Mouse (Mus musculus): ENCODE results near the gene Cdc42ep2. TPM values are rescaled to one million over a fixed set of nuclear protein-coding genes. Genes with fewer than 3 reads are reported as not detected.

Gene Cdc42ep2
- polyA plus RNA-seq, 1 experiment from 2014 or later, result 10.5 TPM

DNA sequence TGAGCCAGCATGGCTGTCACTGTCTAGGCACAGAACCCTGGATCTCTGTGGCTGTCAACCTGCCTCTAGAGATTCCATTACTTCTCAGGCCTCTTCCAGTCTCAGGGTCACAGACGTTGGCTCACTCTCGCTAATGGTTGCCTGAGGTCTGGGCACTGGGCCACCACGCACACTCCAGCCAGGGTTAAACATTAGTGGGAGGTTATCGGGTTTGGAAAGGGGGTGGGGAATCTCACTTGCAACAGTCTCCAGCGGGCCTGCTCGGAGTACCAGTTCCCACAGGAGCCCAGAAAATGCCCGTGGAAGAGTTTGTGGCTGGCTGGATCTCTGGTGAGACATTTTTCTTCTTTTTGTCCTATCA is 46.3 kb downstream of the Cdc42ep2 start:
- no peak overlapping the region for H3K9ac ChIP-seq (ENCODE audit: low read depth, low read length)
- peak overlapping the region; percentile 48; the same call in 1 of the 2 replicates for H3K27ac ChIP-seq (ENCODE audit: low read depth, low read length)
- peak overlapping the region; percentile 25; the same call in 1 of the 2 replicates for H3K4me2 ChIP-seq (replicated peaks; ENCODE audit: low read depth, low read length)
- no peak for ATAC-seq (ENCODE audit: low FRiP score, low TSS enrichment)
- 0 out of 2 replicates have a peak, but pooled peaks cover 6% of the 10 kb centered on the region for H3K4me1 ChIP-seq (ENCODE audit: control insufficient read depth, insufficient read depth, low read length)
- 68% methylated on average over 7 of the region's 7 CpGs for whole genome bisulfite sequencing
- no peak overlapping the region for H3K4me3 ChIP-seq (ENCODE audit: low read length)
- H3K9me3 ChIP-seq (ENCODE audit: control insufficient read depth, low read length), result no peaks in the 10 kb centered on the region
- H3K36me3 ChIP-seq (ENCODE audit: control insufficient read depth, insufficient read depth, low read length), result no peaks in the 10 kb centered on the region
- no peaks in the 10 kb centered on the region for H3K27me3 ChIP-seq (ENCODE audit: control insufficient read depth, insufficient read depth, low read length)

DNA sequence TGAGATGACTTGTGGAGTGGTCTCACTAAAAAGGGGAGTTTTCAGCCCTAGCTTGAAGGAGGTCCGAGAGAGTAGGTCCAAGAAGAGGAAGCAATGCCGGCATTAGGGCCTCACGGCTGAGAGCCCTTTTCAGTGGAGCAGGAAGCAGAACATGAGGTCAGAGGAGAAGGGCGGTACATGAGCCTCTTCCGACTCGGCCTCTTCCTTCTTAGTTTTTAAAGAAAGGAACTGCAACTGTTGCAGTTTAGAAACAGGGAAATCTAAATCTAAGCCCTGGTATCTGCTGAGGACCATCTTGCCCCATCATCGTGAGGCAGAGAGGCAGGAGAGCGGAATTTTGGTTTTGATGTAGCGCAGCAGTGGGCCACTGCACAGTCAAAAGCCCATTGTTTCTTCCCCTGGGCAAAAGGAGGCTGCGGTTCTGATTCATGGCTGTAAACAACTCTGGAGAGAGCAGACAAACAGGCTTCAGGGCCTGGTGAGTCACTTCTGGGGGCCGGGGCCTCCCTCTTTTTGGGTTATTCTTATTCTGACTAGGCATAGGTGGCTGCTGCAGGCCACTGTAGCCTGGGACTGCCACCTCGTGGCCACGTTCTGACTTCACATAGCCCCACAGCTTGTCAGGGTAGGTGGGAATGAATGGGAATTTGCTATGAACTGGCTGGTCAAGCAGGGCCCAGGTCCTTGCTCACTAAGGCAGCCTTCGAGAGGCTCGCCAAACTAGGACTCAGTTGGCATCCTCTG is 46.8 kb downstream of the Cdc42ep2 start, which contains the start of gene Slc25a45:
Gene Slc25a45, plus strand, starts transcription at position 191 of the 744 bp plus-strand sequence.
- peak within 1 kb of the TSS; percentile 48 for H3K27ac ChIP-seq (ENCODE audit: low read depth, low read length)
- no peak within 1 kb of the TSS for H3K4me3 ChIP-seq (ENCODE audit: low read length)
- 0 out of 2 replicates have a peak, but pooled peaks cover 9% of the 10 kb centered on the region for H3K4me1 ChIP-seq (ENCODE audit: control insufficient read depth, insufficient read depth, low read length)
- WGBS, result 40% methylated on average over 15 of the region's 15 CpGs
- no peaks in the 10 kb centered on the region for H3K9me3 ChIP-seq (ENCODE audit: control insufficient read depth, low read length)
- H3K4me2 ChIP-seq (replicated peaks; ENCODE audit: low read depth, low read length), result peak within 1 kb of the TSS; percentile 25; the same call in 1 of the 2 replicates
- H3K27me3 ChIP-seq (ENCODE audit: control insufficient read depth, insufficient read depth, low read length), result no peaks in the 10 kb centered on the region
- ATAC-seq (ENCODE audit: low FRiP score, low TSS enrichment), result 0 out of 2 replicates have a peak, but pooled peaks have one; percentile 21
- H3K9ac ChIP-seq (ENCODE audit: low read depth, low read length), result no peak within 1 kb of the TSS
- H3K36me3 ChIP-seq (ENCODE audit: control insufficient read depth, insufficient read depth, low read length), result peaks cover 3% of the 10 kb centered on the region; the same call in 1 of the 2 replicates

DNA sequence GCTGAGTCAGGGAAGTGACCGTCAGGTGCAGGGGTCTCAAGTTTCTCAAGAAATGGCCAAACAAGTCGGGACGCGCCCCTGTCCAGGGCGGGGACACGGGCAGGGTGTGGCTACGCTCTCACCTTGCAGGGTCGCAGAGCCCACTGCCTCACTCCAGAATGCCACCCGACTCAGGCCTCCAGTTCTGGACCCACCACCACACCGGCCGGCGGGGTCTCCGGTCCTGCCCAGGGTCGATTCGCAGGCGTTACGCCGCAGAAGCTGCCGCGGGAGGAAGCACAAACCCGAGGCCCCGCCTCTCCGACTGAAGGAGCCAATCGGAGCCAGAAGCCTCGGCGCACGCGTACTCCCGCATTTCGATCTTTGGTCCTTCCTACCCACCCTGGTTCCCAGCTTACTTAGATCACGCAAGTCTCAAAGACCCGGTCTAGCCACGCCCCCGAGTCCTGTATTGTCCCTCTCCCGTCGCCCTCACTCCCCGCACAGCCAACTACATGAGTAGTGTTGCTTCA is 49.6 kb downstream of the Cdc42ep2 start, which contains the start of gene Frmd8:
Gene Frmd8, minus strand, starts transcription at position 306 of the 512 bp plus-strand sequence.
- peak within 1 kb of the TSS; percentile 68 for H3K4me3 ChIP-seq (ENCODE audit: low read length)
- H3K4me1 ChIP-seq (ENCODE audit: control insufficient read depth, insufficient read depth, low read length), result peaks cover 26% of the 10 kb centered on the region
- peak within 1 kb of the TSS; percentile 71 for H3K9ac ChIP-seq (ENCODE audit: low read depth, low read length)
- peak within 1 kb of the TSS; percentile 53; the same call in 1 of the 2 replicates for H3K27ac ChIP-seq (ENCODE audit: low read depth, low read length)
- H3K27me3 ChIP-seq (ENCODE audit: control insufficient read depth, insufficient read depth, low read length), result no peaks in the 10 kb centered on the region
- H3K4me2 ChIP-seq (replicated peaks; ENCODE audit: low read depth, low read length), result peak within 1 kb of the TSS; percentile 66
- WGBS, result under 1% methylated on average over 37 of the region's 37 CpGs
- H3K9me3 ChIP-seq (ENCODE audit: control insufficient read depth, low read length), result no peaks in the 10 kb centered on the region
- peaks cover 14% of the 10 kb centered on the region for H3K36me3 ChIP-seq (ENCODE audit: control insufficient read depth, insufficient read depth, low read length)
- ATAC-seq (ENCODE audit: low FRiP score, low TSS enrichment), result peak; percentile 86

DNA sequence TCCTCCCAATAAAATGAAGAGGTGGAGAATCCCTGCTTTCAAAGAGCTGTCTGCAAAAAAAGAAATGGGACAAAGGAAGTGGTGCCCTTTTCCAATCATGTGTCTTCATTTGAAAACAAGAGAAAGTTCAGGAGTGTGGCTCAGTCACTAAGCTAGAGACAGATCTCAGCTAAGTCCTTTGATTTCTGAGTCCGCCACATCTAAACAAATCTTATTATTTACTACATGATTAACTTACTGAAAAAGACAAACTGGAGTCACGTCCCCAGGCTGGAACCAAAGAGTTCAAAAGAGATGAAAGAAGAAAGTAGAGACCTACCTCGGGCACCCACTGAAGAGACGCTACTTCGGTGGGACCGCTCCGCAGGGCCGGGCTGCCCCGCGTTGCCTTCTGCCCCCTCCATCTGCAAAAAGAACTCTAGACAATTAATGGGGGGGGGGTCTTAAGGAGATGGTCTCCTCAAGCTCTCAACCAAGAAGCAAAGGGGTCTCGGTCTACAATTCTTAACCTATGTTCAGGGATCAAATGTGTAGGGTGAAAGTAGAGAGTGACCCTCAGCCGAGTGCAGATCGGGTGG is 50.1 kb downstream of the Cdc42ep2 start:
- WGBS, result 11% methylated on average over 13 of the region's 13 CpGs
- no peak for ATAC-seq (ENCODE audit: low FRiP score, low TSS enrichment)
- H3K4me1 ChIP-seq (ENCODE audit: control insufficient read depth, insufficient read depth, low read length), result peaks cover 26% of the 10 kb centered on the region
- H3K4me3 ChIP-seq (ENCODE audit: low read length), result peak overlapping the region; percentile 68
- H3K4me2 ChIP-seq (replicated peaks; ENCODE audit: low read depth, low read length), result peak overlapping the region; percentile 66
- H3K9me3 ChIP-seq (ENCODE audit: control insufficient read depth, low read length), result no peaks in the 10 kb centered on the region
- peaks cover 19% of the 10 kb centered on the region for H3K36me3 ChIP-seq (ENCODE audit: control insufficient read depth, insufficient read depth, low read length)
- no peak overlapping the region for H3K27ac ChIP-seq (ENCODE audit: low read depth, low read length)
- peak overlapping the region; percentile 71 for H3K9ac ChIP-seq (ENCODE audit: low read depth, low read length)
- no peaks in the 10 kb centered on the region for H3K27me3 ChIP-seq (ENCODE audit: control insufficient read depth, insufficient read depth, low read length)

DNA sequence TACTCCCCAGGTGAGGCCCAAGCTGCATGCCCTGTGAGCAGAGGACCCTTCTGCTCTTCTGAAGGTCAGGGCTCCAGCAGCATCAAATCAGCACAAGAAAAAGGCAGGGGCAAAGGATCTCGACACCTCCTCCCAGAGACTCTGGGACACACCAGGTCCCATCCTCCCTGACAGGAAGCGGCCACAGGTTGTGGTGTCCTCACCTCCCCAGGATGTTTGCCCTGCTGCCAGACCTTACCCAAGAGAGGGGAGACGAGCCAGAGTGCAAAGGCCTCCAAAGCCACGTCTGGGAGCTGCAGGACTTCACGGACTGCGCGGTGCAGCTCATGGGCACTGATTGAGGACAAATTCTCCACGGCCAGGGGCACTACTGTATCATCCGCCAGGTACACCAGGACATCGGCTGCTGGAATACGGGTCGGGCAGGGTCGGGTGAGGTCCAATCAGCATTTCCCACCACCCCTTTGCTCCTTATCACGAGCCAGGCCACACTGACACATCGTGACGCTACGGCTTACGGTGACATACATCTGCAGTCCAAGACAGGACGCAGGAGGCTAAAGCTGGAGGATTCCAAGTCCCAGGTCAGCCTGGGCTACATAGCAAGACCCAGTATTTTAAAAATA is 51.6 kb downstream of the Cdc42ep2 start:
- H3K9me3 ChIP-seq (ENCODE audit: control insufficient read depth, low read length), result no peaks in the 10 kb centered on the region
- H3K4me1 ChIP-seq (ENCODE audit: control insufficient read depth, insufficient read depth, low read length), result peaks cover 26% of the 10 kb centered on the region
- no peaks in the 10 kb centered on the region for H3K27me3 ChIP-seq (ENCODE audit: control insufficient read depth, insufficient read depth, low read length)
- peak overlapping the region; percentile 25; the same call in 1 of the 2 replicates for H3K9ac ChIP-seq (ENCODE audit: low read depth, low read length)
- H3K36me3 ChIP-seq (ENCODE audit: control insufficient read depth, insufficient read depth, low read length), result peaks cover 26% of the 10 kb centered on the region
- no peak for ATAC-seq (ENCODE audit: low FRiP score, low TSS enrichment)
- H3K4me2 ChIP-seq (replicated peaks; ENCODE audit: low read depth, low read length), result no peak overlapping the region
- H3K27ac ChIP-seq (ENCODE audit: low read depth, low read length), result no peak overlapping the region
- no peak overlapping the region for H3K4me3 ChIP-seq (ENCODE audit: low read length)
- 88% methylated on average over 19 of the region's 19 CpGs for WGBS

DNA sequence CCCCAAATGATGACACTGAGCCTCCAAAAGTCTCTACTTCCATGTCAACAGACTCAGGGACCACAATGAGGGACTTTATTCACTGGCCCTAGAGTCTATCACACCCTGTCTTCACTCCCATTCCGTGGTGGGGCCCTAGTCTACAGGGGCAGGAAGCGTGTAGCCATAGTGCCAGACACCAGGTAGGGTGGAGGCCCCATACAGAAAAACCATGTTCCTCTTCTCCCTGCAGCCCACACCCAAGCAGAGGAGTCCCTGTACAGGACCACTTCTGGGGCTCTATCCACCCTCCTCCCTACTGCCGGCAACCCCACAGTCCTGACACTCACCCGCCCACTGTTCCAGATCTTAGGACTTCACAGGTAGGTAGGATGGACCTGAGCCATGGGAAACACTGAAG is 52.1 kb downstream of the Cdc42ep2 start:
- ATAC-seq (ENCODE audit: low FRiP score, low TSS enrichment), result no peak
- H3K27me3 ChIP-seq (ENCODE audit: control insufficient read depth, insufficient read depth, low read length), result no peaks in the 10 kb centered on the region
- H3K4me3 ChIP-seq (ENCODE audit: low read length), result no peak overlapping the region
- no peak overlapping the region for H3K27ac ChIP-seq (ENCODE audit: low read depth, low read length)
- peaks cover 26% of the 10 kb centered on the region for H3K4me1 ChIP-seq (ENCODE audit: control insufficient read depth, insufficient read depth, low read length)
- H3K36me3 ChIP-seq (ENCODE audit: control insufficient read depth, insufficient read depth, low read length), result peaks cover 27% of the 10 kb centered on the region
- H3K9ac ChIP-seq (ENCODE audit: low read depth, low read length), result peak overlapping the region; percentile 25; the same call in 1 of the 2 replicates
- WGBS, result 91% methylated on average over 4 of the region's 4 CpGs
- H3K9me3 ChIP-seq (ENCODE audit: control insufficient read depth, low read length), result no peaks in the 10 kb centered on the region
- H3K4me2 ChIP-seq (replicated peaks; ENCODE audit: low read depth, low read length), result no peak overlapping the region

DNA sequence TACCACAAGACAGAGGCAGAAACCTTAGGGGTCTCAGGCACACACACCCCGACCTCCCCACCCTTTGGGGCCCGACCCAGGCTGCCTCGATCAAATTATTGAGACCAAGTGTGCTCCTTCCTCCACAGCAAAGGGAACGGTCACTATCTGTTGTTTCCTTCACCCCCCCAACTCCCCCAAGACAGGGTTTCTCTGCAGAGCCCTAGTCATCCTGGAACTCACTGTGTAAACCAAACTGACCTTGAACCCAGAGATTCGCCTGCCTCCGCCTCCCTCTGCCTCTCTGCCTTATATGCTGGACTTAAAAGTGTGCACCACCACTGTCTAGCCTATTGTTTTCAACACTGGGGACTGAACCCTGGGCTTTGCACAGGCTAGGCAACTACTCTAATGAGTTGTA is 52.9 kb downstream of the Cdc42ep2 start:
- peak overlapping the region; percentile 31; the same call in 1 of the 2 replicates for H3K9ac ChIP-seq (ENCODE audit: low read depth, low read length)
- peaks cover 26% of the 10 kb centered on the region for H3K4me1 ChIP-seq (ENCODE audit: control insufficient read depth, insufficient read depth, low read length)
- peak; percentile 4; the same call in 1 of the 2 replicates for ATAC-seq (ENCODE audit: low FRiP score, low TSS enrichment)
- H3K27me3 ChIP-seq (ENCODE audit: control insufficient read depth, insufficient read depth, low read length), result no peaks in the 10 kb centered on the region
- peaks cover 27% of the 10 kb centered on the region for H3K36me3 ChIP-seq (ENCODE audit: control insufficient read depth, insufficient read depth, low read length)
- peak overlapping the region; percentile 17; the same call in 1 of the 2 replicates for H3K4me2 ChIP-seq (replicated peaks; ENCODE audit: low read depth, low read length)
- WGBS, result 35% methylated on average over 6 of the region's 6 CpGs
- peak overlapping the region; percentile 2; the same call in 1 of the 2 replicates for H3K4me3 ChIP-seq (ENCODE audit: low read length)
- no peaks in the 10 kb centered on the region for H3K9me3 ChIP-seq (ENCODE audit: control insufficient read depth, low read length)
- H3K27ac ChIP-seq (ENCODE audit: low read depth, low read length), result peak overlapping the region; percentile 83

DNA sequence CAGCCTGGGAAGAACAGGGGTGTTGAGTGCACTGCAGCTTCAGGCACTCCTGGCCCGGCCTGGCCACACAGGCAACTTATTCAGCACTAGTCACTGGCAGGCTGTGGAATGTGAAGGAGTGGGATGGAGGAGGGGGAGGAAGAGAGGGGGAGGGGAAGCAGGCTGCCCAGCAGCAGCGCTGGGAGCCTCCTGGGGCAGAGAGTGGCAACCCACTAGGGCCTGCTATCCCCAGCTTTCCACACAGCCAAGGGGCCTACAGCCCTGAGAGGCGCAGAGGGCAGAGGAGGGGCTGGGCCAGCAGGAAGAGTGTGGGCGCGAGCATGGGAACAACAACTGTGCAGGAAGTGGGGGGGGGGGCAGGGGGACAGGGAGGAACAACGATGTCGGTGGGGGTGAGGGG is 53.3 kb downstream of the Cdc42ep2 start:
- Histone ChIP-seq H3K27me3 (ENCODE audit: control insufficient read depth, insufficient read depth, low read length) (no peaks in the 10 kb centered on the region), H3K27ac (ENCODE audit: low read depth, low read length) (peak overlapping the region; percentile 83), H3K4me2 (replicated peaks; ENCODE audit: low read depth, low read length) (peak overlapping the region; percentile 17; the same call in 1 of the 2 replicates), H3K36me3 (ENCODE audit: control insufficient read depth, insufficient read depth, low read length) (peaks cover 28% of the 10 kb centered on the region), H3K9ac (ENCODE audit: low read depth, low read length) (peak overlapping the region; percentile 31; the same call in 1 of the 2 replicates), H3K4me1 (ENCODE audit: control insufficient read depth, insufficient read depth, low read length) (peaks cover 26% of the 10 kb centered on the region), H3K4me3 (ENCODE audit: low read length) (peak overlapping the region; percentile 2; the same call in 1 of the 2 replicates), H3K9me3 (ENCODE audit: control insufficient read depth, low read length) (no peaks in the 10 kb centered on the region)
- peak; percentile 52; the same call in 1 of the 2 replicates for ATAC-seq (ENCODE audit: low FRiP score, low TSS enrichment)
- 4% methylated on average over 5 of the region's 7 CpGs for WGBS
